Mouse (Mus musculus): ENCODE measurements around the gene Dcaf1. TPM values are rescaled to one million over a fixed set of nuclear protein-coding genes. Genes with fewer than 3 reads are reported as not detected.

Gene Dcaf1
- polyA plus RNA-seq, 1 experiment from 2014 or later: 4.3 TPM

- Histone ChIP-seq H3K27ac (replicated peaks) (no peak overlapping the region), H3K4me1 (replicated peaks; ENCODE audit: control insufficient read depth, insufficient read depth) (no peaks in the 10 kb centered on the region), H3K36me3 (ENCODE audit: control insufficient read depth, insufficient read depth, low read length) (no peaks in the 10 kb centered on the region), H3K9me3 (ENCODE audit: control insufficient read depth, low read length) (no peaks in the 10 kb centered on the region), H3K27me3 (ENCODE audit: control insufficient read depth, insufficient read depth, low read length) (no peaks in the 10 kb centered on the region), H3K4me3 (ENCODE audit: low read depth, low read length) (no peak overlapping the region), H3K4me2 (replicated peaks; ENCODE audit: low read depth) (no peak overlapping the region), H3K9ac (ENCODE audit: low read length) (no peak overlapping the region)
- 63% methylated on average over 6 of the region's 6 CpGs for WGBS
- TF ChIP-seq EP300 (optimal IDR thresholded peaks at IDR 0.05) (no peak), CTCF (IDR thresholded peaks at IDR 0.05; ENCODE audit: low read depth) (no peak)
- DNase-seq (ENCODE audit: low spot score) (peak; percentile 18), ATAC-seq (ENCODE audit: low FRiP score, low TSS enrichment) (no peak)
Observed at GRCm38 (mm10) chr9:106818191-106818590, 3.5 kb upstream of the Dcaf1 start.

DNA sequence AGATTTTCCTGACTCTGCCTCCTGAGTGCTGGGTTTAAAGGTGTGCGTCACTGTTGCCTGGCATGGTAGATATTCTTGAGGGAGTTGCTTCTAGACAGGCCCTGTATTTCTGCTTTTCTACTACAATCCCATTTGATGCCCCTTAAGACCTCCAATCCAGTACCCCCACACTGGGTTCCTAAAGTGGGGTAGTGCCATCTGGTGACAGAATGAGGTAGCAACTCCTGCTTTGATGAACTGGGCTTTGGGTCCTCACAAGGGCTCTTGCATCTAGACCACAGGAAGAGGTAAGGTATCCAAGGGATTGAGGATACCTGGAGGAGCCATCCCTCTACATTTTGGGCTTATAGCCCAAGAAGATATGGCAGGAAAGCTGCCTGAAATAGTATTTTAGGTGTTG, 2.5 kb upstream of the Dcaf1 start:
- H3K9ac ChIP-seq (ENCODE audit: low read length): no peak overlapping the region
- H3K36me3 ChIP-seq (ENCODE audit: control insufficient read depth, insufficient read depth, low read length): no peaks in the 10 kb centered on the region
- no peak overlapping the region for H3K27ac ChIP-seq (replicated peaks)
- DNase-seq (ENCODE audit: low spot score) (no peak), ATAC-seq (ENCODE audit: low FRiP score, low TSS enrichment) (no peak)
- 96% methylated on average over 1 of the region's 1 CpGs for WGBS
- no peak overlapping the region for H3K4me2 ChIP-seq (replicated peaks; ENCODE audit: low read depth)
- no peaks in the 10 kb centered on the region for H3K4me1 ChIP-seq (replicated peaks; ENCODE audit: control insufficient read depth, insufficient read depth)
- no peaks in the 10 kb centered on the region for H3K27me3 ChIP-seq (ENCODE audit: control insufficient read depth, insufficient read depth, low read length)
- TF ChIP-seq CTCF (IDR thresholded peaks at IDR 0.05; ENCODE audit: low read depth) (peak; percentile 64), EP300 (optimal IDR thresholded peaks at IDR 0.05) (no peak)
- no peak overlapping the region for H3K4me3 ChIP-seq (ENCODE audit: low read depth, low read length)
- no peaks in the 10 kb centered on the region for H3K9me3 ChIP-seq (ENCODE audit: control insufficient read depth, low read length)

GRCm38 (mm10) chr9:106821050-106821617, 540 bp upstream of the Dcaf1 start:
- Histone ChIP-seq H3K27me3 (ENCODE audit: control insufficient read depth, insufficient read depth, low read length) (no peaks in the 10 kb centered on the region), H3K4me3 (ENCODE audit: low read depth, low read length) (peak overlapping the region; percentile 98), H3K36me3 (ENCODE audit: control insufficient read depth, insufficient read depth, low read length) (no peaks in the 10 kb centered on the region), H3K4me1 (replicated peaks; ENCODE audit: control insufficient read depth, insufficient read depth) (no peaks in the 10 kb centered on the region), H3K27ac (replicated peaks) (no peak overlapping the region), H3K9me3 (ENCODE audit: control insufficient read depth, low read length) (no peaks in the 10 kb centered on the region), H3K4me2 (replicated peaks; ENCODE audit: low read depth) (peak overlapping the region; percentile 53), H3K9ac (ENCODE audit: low read length) (peak overlapping the region; percentile 41)
- DNase-seq (ENCODE audit: low spot score): no peak
- WGBS: 43% methylated on average over 15 of the region's 15 CpGs
- no peak for ATAC-seq (ENCODE audit: low FRiP score, low TSS enrichment)
- TF ChIP-seq CTCF (IDR thresholded peaks at IDR 0.05; ENCODE audit: low read depth) (no peak), EP300 (optimal IDR thresholded peaks at IDR 0.05) (no peak)

- TF ChIP-seq EP300 (optimal IDR thresholded peaks at IDR 0.05) (no peak), CTCF (IDR thresholded peaks at IDR 0.05; ENCODE audit: low read depth) (peak; percentile 21; the same call in 1 of the 2 replicates)
- WGBS: under 1% methylated on average over 32 of the region's 32 CpGs
- peak overlapping the region; percentile 98 for H3K4me3 ChIP-seq (ENCODE audit: low read depth, low read length)
- H3K27ac ChIP-seq (replicated peaks): peak overlapping the region; percentile 97
- no peaks in the 10 kb centered on the region for H3K36me3 ChIP-seq (ENCODE audit: control insufficient read depth, insufficient read depth, low read length)
- H3K4me2 ChIP-seq (replicated peaks; ENCODE audit: low read depth): peak overlapping the region; percentile 61
- no peaks in the 10 kb centered on the region for H3K27me3 ChIP-seq (ENCODE audit: control insufficient read depth, insufficient read depth, low read length)
- H3K9ac ChIP-seq (ENCODE audit: low read length): peak overlapping the region; percentile 95
- no peaks in the 10 kb centered on the region for H3K9me3 ChIP-seq (ENCODE audit: control insufficient read depth, low read length)
- ATAC-seq (ENCODE audit: low FRiP score, low TSS enrichment) (peak; percentile 86), DNase-seq (ENCODE audit: low spot score) (peak; percentile 95)
- no peaks in the 10 kb centered on the region for H3K4me1 ChIP-seq (replicated peaks; ENCODE audit: control insufficient read depth, insufficient read depth)
Observed at GRCm38 (mm10) chr9:106822381-106823104, 869 bp downstream of the Dcaf1 start.

DNA sequence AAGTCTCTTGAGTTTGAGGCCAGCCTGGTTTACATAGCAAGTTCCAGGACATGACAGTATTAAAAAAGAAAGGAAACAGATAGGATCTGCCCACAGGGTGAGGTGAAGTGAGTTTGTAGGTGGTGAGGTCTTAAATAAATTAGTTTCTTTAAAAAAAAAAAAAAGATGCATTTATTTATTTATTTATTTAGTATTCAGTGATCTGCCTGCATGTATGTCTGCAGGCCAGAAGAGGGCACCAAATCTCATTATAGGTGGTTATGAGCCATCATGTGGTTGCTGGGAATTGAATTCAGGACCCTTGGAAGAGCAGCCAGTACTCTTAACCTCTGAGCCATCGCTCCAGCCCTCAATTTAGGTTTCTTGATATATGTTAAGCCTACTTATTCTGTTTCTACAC, 18.9 kb downstream of the Dcaf1 start:
- 100% methylated on average over 1 of the region's 1 CpGs for WGBS
- Histone ChIP-seq H3K4me3 (ENCODE audit: low read depth, low read length) (no peak overlapping the region), H3K9me3 (ENCODE audit: control insufficient read depth, low read length) (no peaks in the 10 kb centered on the region), H3K4me1 (replicated peaks; ENCODE audit: control insufficient read depth, insufficient read depth) (no peaks in the 10 kb centered on the region), H3K36me3 (ENCODE audit: control insufficient read depth, insufficient read depth, low read length) (peaks cover 12% of the 10 kb centered on the region; the same call in 1 of the 2 replicates), H3K27me3 (ENCODE audit: control insufficient read depth, insufficient read depth, low read length) (no peaks in the 10 kb centered on the region), H3K27ac (replicated peaks) (no peak overlapping the region), H3K9ac (ENCODE audit: low read length) (no peak overlapping the region), H3K4me2 (replicated peaks; ENCODE audit: low read depth) (no peak overlapping the region)
- no peak for ATAC-seq (ENCODE audit: low FRiP score, low TSS enrichment)
- DNase-seq (ENCODE audit: low spot score): no peak
- TF ChIP-seq EP300 (optimal IDR thresholded peaks at IDR 0.05) (no peak), CTCF (IDR thresholded peaks at IDR 0.05; ENCODE audit: low read depth) (peak; percentile 55)

- Histone ChIP-seq H3K9me3 (ENCODE audit: control insufficient read depth, low read length) (no peaks in the 10 kb centered on the region), H3K27me3 (ENCODE audit: control insufficient read depth, insufficient read depth, low read length) (no peaks in the 10 kb centered on the region), H3K4me1 (replicated peaks; ENCODE audit: control insufficient read depth, insufficient read depth) (no peaks in the 10 kb centered on the region), H3K27ac (replicated peaks) (no peak overlapping the region), H3K4me3 (ENCODE audit: low read depth, low read length) (no peak overlapping the region), H3K36me3 (ENCODE audit: control insufficient read depth, insufficient read depth, low read length) (peaks cover 15% of the 10 kb centered on the region; the same call in 1 of the 2 replicates), H3K9ac (ENCODE audit: low read length) (no peak overlapping the region), H3K4me2 (replicated peaks; ENCODE audit: low read depth) (no peak overlapping the region)
- WGBS: 94% methylated on average over 6 of the region's 6 CpGs
- ATAC-seq (ENCODE audit: low FRiP score, low TSS enrichment): no peak
- no peak for DNase-seq (ENCODE audit: low spot score)
- no peak for TF ChIP-seq CTCF (IDR thresholded peaks at IDR 0.05; ENCODE audit: low read depth)
- no peak for TF ChIP-seq EP300 (optimal IDR thresholded peaks at IDR 0.05)
Observed at GRCm38 (mm10) chr9:106842800-106843199, 21.1 kb downstream of the Dcaf1 start.
